Mouse (Mus musculus) midbrain, embryonic 16.5 days (tissue): ENCODE results near the gene Cbs. TPM values are rescaled to one million over a fixed set of nuclear protein-coding genes. Genes with fewer than 3 reads are reported as not detected.

Experiments used
- ATAC-seq: fragments of 200-750 bp; cut with Nextera tagmentation; 2 replicates; pipeline ENCODE4 v1.8.0; 2017; ENCODE audit warnings: moderate TSS enrichment
- H3K27ac ChIP-seq: fragments of 300-500 bp; sonication (generic); 2 replicates; pipeline ENCODE4 v1.5.1; 2014; ENCODE audit warnings: mild to moderate bottlenecking, low read length, mixed read lengths
- H3K27me3 ChIP-seq: fragments of 300-500 bp; sonication (generic); 2 replicates; pipeline ENCODE4 v1.6.1; 2014; ENCODE audit warnings: low read depth, low read length, mixed read lengths; ENCODE audit not compliant: control insufficient read depth, insufficient read depth
- H3K36me3 ChIP-seq: fragments of 300-500 bp; sonication (generic); 2 replicates; pipeline ENCODE4 v1.6.1; 2014; ENCODE audit warnings: mild to moderate bottlenecking, low read length, moderate library complexity, mixed read lengths; ENCODE audit not compliant: control insufficient read depth, insufficient read depth
- H3K4me1 ChIP-seq: fragments of 300-500 bp; sonication (generic); 2 replicates; pipeline ENCODE4 v1.6.1; 2014; ENCODE audit warnings: mild to moderate bottlenecking, low read length, mixed read lengths; ENCODE audit not compliant: control insufficient read depth, insufficient read depth
- H3K4me2 ChIP-seq: fragments of 300-500 bp; sonication (generic); 2 replicates; pipeline ENCODE4 v1.6.1; 2014; ENCODE audit warnings: mild to moderate bottlenecking, low read length, mixed read lengths
- H3K4me3 ChIP-seq: fragments of 300-500 bp; sonication (generic); 2 replicates; pipeline ENCODE4 v1.5.1; 2014; ENCODE audit warnings: low read depth, mild to moderate bottlenecking, low read length, moderate library complexity, mixed read lengths
- H3K9ac ChIP-seq: fragments of 300-500 bp; sonication (generic); 2 replicates; pipeline ENCODE4 v1.6.1; 2014; ENCODE audit warnings: low read depth, low read length, mixed read lengths
- H3K9me3 ChIP-seq: fragments of 300-500 bp; sonication (generic); replicated peaks from 2 replicates; pipeline ENCODE4 v1.6.1; 2014; ENCODE audit warnings: mild to moderate bottlenecking, low read length, mixed read lengths; ENCODE audit not compliant: control insufficient read depth, poor library complexity, severe bottlenecking
- WGBS: fragments of 180-500 bp; shearing (Covaris S2); extraction: QIAGEN DNeasy Blood & Tissue Kit; methylation state at CpG from one replicate; pipeline ENCODE4 v1.1.7; 2014; 5-methylcytosine and 5-hydroxymethylcytosine counted together
- polyA plus RNA-seq: library from polyadenylated mRNA; unstranded; fragments of >200 nt; fragmentation: Nextera tagmentation; extraction: Ambion mirVana; gene quantifications from 2 replicates; pipeline ENCODE4 v1.2.1, GENCODE M21; 2015

Gene Cbs
- polyA plus RNA-seq, 1 experiment from 2014 or later, result 8.9 TPM

GRCm38 (mm10) chr17:31653277-31653676 lies 16.2 kb upstream of the Cbs start:
- 93% methylated on average over 6 of the region's 6 CpGs for WGBS
- Histone ChIP-seq H3K27ac (no peak overlapping the region), H3K4me2 (no peak overlapping the region), H3K36me3 (peaks cover 47% of the 10 kb centered on the region), H3K9me3 (no peaks in the 10 kb centered on the region), H3K4me3 (no peak overlapping the region), H3K4me1 (peaks cover 9% of the 10 kb centered on the region), H3K9ac (no peak overlapping the region), H3K27me3 (no peaks in the 10 kb centered on the region)
- no peak for ATAC-seq

- Histone ChIP-seq H3K4me2 (no peak overlapping the region), H3K9ac (no peak overlapping the region), H3K36me3 (peaks cover 58% of the 10 kb centered on the region), H3K27me3 (no peaks in the 10 kb centered on the region), H3K4me1 (peaks cover 2% of the 10 kb centered on the region), H3K9me3 (no peaks in the 10 kb centered on the region), H3K27ac (no peak overlapping the region), H3K4me3 (no peak overlapping the region)
- no peak for ATAC-seq
- 89% methylated on average over 14 of the region's 14 CpGs for WGBS
These were observed 15.1 kb upstream of the Cbs start for GRCm38 (mm10) chr17:31652152-31652551.

- WGBS, result 95% methylated on average over 5 of the region's 5 CpGs
- no peak overlapping the region for H3K9ac ChIP-seq
- no peak overlapping the region for H3K27ac ChIP-seq
- no peak overlapping the region for H3K4me3 ChIP-seq
- H3K36me3 ChIP-seq, result peaks cover 37% of the 10 kb centered on the region
- ATAC-seq, result no peak
- no peaks in the 10 kb centered on the region for H3K4me1 ChIP-seq
- no peak overlapping the region for H3K4me2 ChIP-seq
- no peaks in the 10 kb centered on the region for H3K27me3 ChIP-seq
- no peaks in the 10 kb centered on the region for H3K9me3 ChIP-seq
These were observed 9.4 kb upstream of the Cbs start for GRCm38 (mm10) chr17:31646199-31647002.

DNA sequence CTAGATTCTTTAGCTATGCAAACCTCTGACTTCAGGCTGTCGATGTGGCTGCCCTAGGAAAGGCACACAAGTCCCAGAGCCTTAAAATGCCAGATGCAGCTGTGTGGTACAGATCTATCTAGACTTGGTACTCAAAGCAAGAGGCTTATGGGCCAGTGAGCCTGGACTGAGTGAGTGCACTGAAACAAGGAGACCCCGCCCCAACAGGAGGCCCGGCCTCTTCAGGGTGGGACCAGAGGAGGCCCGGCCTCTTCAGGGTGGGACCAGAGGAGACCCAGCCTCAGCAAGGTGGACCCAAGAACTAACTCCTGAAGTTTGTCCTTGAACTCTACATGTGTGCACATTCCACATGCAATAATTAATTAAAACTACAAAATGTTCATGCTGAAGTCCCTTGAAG lies 5.9 kb upstream of the Cbs start:
- 79% methylated on average over 4 of the region's 4 CpGs for WGBS
- ATAC-seq, result no peak

DNA sequence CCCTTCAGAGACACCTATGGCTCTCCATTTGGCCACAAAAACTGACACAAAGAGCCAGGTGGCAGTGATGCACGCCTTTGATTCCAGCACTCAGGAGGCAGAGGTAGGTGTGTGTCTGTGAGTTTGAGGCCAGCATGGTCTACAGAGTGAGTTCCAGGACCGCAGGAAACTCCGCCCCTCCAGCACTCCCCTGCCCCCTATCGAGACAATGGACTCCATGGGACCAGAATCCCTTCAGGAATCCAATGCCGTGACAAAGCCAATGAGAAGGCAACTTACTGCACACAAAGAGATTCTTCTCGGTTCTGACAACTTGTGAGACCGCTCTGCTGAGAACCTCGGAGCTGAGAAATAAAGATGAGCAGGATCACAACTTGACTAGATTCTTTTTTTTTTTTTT lies 5.3 kb upstream of the Cbs start:
- Histone ChIP-seq H3K9me3 (no peaks in the 10 kb centered on the region), H3K4me3 (no peak overlapping the region), H3K27me3 (peaks cover 3% of the 10 kb centered on the region; the same call in 1 of the 2 replicates), H3K36me3 (peaks cover 10% of the 10 kb centered on the region), H3K27ac (no peak overlapping the region), H3K4me2 (no peak overlapping the region), H3K4me1 (peaks cover 2% of the 10 kb centered on the region; the same call in 1 of the 2 replicates), H3K9ac (no peak overlapping the region)
- 20% methylated on average over 8 of the region's 8 CpGs for WGBS
- ATAC-seq, result no peak

More for the DNA sequence above, 5.9 kb upstream of the Cbs start:
- Histone ChIP-seq H3K27ac (no peak overlapping the region), H3K27me3 (no peaks in the 10 kb centered on the region; the same call in 1 of the 2 replicates), H3K9me3 (no peaks in the 10 kb centered on the region), H3K4me2 (no peak overlapping the region), H3K4me3 (no peak overlapping the region), H3K4me1 (no peaks in the 10 kb centered on the region), H3K36me3 (peaks cover 16% of the 10 kb centered on the region), H3K9ac (no peak overlapping the region)

DNA sequence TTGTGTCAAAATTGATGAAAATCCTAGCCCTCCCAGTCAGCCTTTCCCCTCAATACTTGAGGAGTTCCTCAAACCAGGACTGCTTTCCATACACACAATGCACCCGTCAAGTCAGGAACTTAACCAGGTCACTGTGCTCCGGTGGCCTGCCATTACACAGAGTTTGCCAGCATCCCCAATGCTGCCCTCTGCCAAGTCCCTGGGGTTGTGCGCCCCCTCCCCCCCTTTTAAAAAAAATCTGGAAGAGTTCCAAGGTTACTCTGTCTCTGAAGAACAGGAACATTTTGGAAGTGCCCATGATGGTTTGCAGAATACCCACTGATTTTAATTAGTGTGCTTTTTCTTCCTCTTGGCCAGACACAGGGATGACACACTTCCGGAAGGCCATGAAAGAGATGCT lies 2.6 kb upstream of the Cbs start:
- Histone ChIP-seq H3K9ac (no peak overlapping the region), H3K4me2 (no peak overlapping the region), H3K27me3 (peaks cover 9% of the 10 kb centered on the region), H3K36me3 (no peaks in the 10 kb centered on the region), H3K4me3 (no peak overlapping the region), H3K27ac (no peak overlapping the region), H3K9me3 (no peaks in the 10 kb centered on the region), H3K4me1 (peaks cover 9% of the 10 kb centered on the region; the same call in 1 of the 2 replicates)
- 53% methylated on average over 4 of the region's 4 CpGs for WGBS
- ATAC-seq, result no peak

- Histone ChIP-seq H3K4me2 (no peak overlapping the region), H3K4me3 (no peak overlapping the region), H3K27me3 (peaks cover 9% of the 10 kb centered on the region), H3K4me1 (peaks cover 9% of the 10 kb centered on the region; the same call in 1 of the 2 replicates), H3K9ac (no peak overlapping the region), H3K27ac (peak overlapping the region; percentile 8), H3K9me3 (no peaks in the 10 kb centered on the region), H3K36me3 (no peaks in the 10 kb centered on the region)
- ATAC-seq, result no peak
- WGBS, result 54% methylated on average over 9 of the region's 9 CpGs
These were observed 980 bp upstream of the Cbs start for GRCm38 (mm10) chr17:31637866-31638570.

DNA sequence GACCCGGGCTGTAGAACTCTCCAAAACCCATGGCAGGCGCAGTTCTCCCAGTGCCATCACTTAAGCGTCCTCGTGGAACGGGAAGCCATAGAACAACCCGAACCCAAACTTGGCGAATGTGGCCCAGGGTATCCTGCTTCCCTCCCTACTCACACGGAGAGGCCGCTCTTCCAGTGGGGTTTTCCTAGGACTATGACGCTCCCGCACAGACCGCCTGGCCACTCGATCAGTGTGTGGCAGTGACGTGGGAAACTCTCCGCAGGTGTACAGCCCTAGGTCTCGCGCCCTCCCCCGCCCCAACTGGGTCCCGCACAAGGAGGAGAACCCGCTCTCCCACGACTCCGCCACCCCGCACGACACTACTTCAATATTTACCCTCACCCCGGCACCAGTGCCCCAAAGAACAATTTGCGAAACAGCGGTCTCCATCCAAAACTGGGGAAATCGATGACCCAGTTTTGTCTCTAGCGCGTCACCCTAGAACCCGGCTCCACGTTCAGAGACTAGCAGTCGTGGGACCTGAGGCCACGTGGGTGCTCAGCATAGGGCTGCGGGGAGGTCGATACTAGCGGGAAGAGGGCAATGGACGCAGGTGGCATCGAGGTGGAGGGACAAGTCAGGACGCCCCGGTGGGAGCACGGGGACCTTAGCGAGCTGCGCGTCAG lies 629 bp downstream of the Cbs start:
- Histone ChIP-seq H3K36me3 (no peaks in the 10 kb centered on the region), H3K9ac (peak overlapping the region; percentile 60), H3K4me2 (peak overlapping the region; percentile 98), H3K9me3 (no peaks in the 10 kb centered on the region), H3K27me3 (peaks cover 9% of the 10 kb centered on the region), H3K4me1 (peaks cover 9% of the 10 kb centered on the region; the same call in 1 of the 2 replicates), H3K4me3 (peak overlapping the region; percentile 47), H3K27ac (no peak overlapping the region)
- ATAC-seq, result peak; percentile 47; the same call in 1 of the 2 replicates
- 5% methylated on average over 44 of the region's 45 CpGs for WGBS
